Mouse (Mus musculus): ENCODE results near the gene Nomo1.

The Nomo1 gene

GRCm38 (mm10) chr7:46047873-46048562, 14.5 kb downstream of the Nomo1 start:
- no peak for DNase-seq (ENCODE audit: low spot score)

GRCm38 (mm10) chr7:46049981-46050380, 16.5 kb downstream of the Nomo1 start:
- no peak for DNase-seq (ENCODE audit: low spot score)

DNA sequence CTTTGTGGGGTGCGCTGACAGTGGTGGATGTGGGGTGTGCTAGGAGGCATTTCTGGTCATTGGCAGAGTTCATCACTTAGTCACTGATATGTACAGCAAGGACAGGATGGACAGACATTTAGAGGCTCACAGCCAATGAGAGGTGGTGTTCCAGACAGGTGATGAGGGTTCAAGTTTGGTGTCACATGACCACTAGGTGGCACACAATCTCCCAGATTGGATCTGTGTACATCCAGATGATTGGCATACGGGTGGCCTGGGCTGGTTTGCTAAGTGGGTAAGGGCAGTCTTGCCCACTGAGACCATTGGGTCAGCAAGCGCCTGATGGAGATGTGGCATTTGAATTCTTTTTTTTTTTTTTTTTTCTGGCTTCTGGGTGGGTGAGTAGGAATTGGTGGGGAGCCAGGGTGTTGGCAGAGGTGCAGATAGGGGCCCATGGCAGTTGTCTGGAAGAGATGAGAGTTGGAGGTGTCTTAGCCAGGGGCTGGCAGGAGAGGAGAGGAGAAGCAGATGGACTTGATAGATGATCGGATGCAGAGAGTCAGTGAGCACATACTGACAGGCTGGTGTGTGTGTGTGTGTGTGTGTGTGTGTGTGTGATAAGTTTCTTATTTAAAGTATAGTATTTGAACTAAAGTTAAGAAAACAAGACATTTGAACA, 18.8 kb downstream of the Nomo1 start:
- peak; percentile 44 for DNase-seq (ENCODE audit: low spot score)

- no peak for DNase-seq (ENCODE audit: low spot score)
These were observed 20.1 kb downstream of the Nomo1 start for GRCm38 (mm10) chr7:46053566-46053965.

DNA sequence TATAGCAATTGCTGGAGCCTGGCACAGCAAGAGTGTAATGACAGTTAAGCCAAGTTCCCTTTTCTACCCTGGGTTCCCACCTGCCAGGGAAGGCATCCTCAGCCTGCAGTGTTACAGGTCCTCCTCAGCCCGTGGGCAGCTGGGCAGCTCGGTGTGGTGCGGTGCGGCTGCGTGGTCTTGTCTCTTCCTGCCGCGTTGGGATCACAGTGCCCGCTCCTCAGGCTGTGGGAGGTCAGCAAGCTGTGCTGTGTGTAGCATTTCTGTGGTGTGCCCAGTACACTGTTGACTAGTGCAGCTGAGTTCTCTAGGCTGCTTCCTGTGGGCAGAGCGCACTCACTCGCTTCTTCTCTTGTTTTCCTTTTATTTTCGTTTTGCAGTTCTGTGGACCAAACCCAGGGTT, 25.4 kb downstream of the Nomo1 start:
- no peak for DNase-seq (ENCODE audit: low spot score)

- DNase-seq (ENCODE audit: low spot score) = no peak
These were observed 27.2 kb downstream of the Nomo1 start for GRCm38 (mm10) chr7:46060688-46061087.

DNA sequence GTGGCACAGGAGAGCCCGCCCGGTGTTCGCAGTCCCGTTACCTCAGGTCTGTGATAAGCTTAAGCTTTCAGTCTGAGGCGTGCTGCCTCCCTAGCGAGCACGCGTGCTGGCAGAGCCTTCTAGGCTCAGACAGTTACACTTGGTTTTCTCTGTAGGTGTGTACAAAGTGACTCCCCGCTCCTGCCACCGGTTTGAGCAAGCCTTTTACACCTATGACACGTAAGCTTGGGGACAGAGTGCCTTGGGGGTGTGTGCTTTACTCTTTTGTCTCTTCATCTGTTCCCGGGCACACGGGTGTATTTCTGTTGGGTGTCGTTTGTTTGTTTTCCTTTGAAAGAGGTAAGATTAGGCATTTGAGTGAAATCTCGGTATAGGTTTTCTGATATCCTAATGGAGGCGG, 28.1 kb downstream of the Nomo1 start:
- no peak for DNase-seq (ENCODE audit: low spot score)

DNA sequence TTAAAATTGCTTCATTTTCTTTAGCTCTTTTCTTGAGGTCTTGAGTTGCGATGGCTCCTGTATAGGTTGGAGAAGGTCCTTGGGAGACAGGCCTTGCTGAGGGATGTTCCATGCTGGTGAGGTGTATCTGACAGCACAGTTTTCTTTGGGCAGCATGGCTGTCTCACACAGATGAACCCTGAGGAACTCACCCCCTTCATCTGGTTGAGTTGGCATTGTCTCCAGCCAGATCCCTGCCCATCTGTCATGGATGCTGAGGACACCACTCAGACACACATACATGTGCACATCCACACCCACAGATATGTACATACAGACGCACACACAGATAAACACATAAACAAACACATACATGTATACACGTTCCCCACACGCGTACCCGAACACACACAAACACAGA, 29.8 kb downstream of the Nomo1 start:
- DNase-seq (ENCODE audit: low spot score) = no peak

DNA sequence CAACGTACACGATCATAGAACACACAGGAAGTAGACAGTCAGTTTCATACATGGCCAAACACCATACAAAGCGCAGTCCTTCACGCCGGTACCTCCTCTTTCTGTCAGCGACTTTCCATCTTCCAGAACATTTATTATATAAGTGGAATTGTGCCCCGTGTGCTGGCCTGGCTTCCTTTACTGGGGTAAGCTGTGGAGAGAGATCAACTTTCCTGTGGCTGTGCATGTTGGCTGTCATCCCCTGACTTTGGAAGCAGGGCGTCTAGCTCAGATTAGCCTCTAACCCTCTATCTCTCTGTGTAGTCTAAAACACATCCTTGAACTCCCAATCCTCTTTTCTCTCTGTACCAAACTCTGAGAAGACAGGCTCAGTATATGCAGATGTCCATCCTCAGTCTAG, 35.3 kb downstream of the Nomo1 start:
- DNase-seq (ENCODE audit: low spot score) = no peak

DNA sequence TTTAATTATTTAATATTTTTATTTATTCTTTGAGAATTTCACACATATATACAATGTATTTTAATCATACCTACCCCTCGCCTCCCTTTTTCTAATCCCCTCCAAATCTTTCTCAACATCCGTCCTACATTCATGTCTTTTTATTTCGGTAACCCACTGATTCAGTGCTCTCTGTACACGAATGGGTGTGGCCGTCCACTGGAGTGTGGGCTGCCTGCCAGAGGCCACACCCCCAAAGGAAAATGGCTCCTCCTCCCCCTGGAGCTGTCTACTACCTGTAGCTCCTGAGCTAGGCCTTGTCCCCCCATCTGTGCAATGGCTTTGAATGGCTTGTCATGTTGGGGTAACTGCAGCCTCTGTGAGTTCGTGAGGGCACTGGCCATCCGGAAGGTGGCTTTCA, 43.3 kb downstream of the Nomo1 start:
- no peak for DNase-seq (ENCODE audit: low spot score)

DNA sequence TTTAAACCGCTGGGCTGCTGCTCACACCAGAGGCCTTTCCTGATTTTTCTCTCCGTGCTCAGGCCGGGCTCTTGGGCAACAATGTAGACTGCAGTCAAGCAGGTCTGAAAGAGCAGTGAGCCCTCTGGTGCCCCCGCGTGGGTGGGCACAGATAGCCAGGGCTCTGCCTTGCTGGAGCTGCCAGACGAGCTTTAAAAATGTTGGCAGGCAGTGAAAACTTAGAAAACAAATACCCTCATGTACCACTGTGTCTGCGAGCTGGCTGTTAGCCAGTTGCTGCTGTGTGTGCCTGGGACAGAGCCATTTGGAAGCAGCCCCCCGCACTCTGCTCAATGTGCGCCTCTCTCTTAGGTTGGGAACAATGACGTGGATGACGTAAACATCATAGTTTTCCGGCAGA, 44.2 kb downstream of the Nomo1 start:
- DNase-seq (ENCODE audit: low spot score) = no peak

GRCm38 (mm10) chr7:46084024-46084423, 50.5 kb downstream of the Nomo1 start:
- DNase-seq (ENCODE audit: low spot score) = no peak

- no peak for DNase-seq (ENCODE audit: low spot score)
These were observed 51.5 kb downstream of the Nomo1 start for GRCm38 (mm10) chr7:46084839-46085513.

DNA sequence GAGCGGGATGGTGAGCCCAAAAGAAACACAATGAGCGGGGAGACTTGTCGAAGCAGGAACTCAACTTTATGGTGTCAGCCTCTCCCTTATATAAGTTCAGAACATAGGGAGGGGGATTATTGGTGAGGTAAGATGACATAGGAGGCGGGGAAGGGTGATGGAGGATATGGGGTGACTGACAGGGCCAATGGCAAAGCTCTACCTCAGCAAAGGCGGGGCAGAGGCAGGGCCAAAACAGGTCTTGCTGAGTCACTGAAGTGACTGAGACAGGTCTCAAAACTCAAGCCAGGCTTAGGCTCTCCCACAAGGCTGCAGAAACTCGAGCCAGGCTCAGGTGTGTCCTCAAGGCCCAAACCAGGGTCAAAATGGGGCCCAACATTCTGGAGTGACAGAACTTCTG, 52.9 kb downstream of the Nomo1 start:
- DNase-seq (ENCODE audit: low spot score) = no peak

GRCm38 (mm10) chr7:46088241-46088640, 54.7 kb downstream of the Nomo1 start:
- no peak for DNase-seq (ENCODE audit: low spot score)

- DNase-seq (ENCODE audit: low spot score) = no peak
These were observed 59.3 kb downstream of the Nomo1 start for GRCm38 (mm10) chr7:46092803-46093202.

DNA sequence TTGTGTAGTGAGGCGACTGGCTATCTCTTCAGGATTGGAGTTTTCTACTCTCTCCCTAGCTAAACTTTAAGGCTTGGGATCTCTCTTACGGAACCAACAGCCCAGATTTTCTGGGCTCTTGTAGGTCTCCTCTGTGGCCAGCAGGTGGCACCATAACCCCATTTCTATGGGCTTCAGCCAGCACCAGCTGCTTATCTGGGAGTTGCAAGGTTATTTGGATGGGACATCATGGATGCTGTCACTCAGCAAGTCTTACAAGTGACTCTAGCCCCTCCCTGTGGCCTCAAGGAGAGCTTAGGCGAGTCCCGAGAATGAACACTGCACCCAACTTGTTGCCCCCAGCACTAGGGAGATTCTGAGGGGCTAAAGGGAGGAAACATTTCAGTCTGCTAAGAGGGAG, 62.6 kb downstream of the Nomo1 start:
- DNase-seq (ENCODE audit: low spot score) = peak; percentile 85

DNA sequence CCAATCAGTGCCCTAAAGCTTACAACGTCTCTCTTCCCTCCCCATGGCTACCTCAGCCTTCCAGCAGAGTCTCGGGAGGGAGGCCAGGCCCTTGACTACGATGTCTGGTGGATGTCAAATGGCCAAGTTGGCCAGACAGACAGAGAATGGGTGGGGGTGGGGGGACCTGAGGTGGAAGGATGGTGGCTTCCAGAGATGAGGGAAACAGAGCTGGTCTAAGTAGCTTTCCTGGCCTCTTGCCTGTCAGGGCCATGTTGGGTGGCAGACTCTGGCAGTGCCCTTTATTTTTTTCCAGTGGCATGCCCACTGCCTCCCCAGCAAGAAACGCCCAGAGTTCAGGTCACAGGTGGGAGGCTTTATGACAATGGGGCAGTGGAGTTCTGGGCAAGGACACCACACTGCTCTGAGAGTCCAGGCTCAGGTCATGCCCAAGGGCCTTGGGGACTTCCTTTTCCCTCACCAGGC, 63.9 kb downstream of the Nomo1 start:
- DNase-seq (ENCODE audit: low spot score) = no peak

GRCm38 (mm10) chr7:46098221-46098918, 64.9 kb downstream of the Nomo1 start:
- no peak for DNase-seq (ENCODE audit: low spot score)

DNA sequence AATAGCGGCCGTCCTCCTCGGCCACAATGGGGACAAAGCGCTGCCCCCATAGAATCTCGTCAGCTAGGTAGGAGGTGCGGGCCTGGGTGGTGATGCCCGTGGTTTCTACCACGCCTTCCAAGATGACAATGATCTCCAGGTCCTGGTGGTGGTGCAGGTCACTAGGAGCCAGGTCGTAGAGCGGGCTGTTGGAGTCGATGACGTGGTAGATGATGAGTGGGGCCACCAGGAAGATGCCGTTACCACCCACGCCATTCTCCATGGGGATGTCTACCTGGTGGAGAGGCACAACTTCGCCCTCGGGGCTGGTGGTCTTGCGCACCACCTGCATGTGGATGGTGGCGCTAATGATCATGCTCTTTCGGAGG, 65.4 kb downstream of the Nomo1 start:
- no peak for DNase-seq (ENCODE audit: low spot score)

- no peak for DNase-seq (ENCODE audit: low spot score)
These were observed 66.2 kb downstream of the Nomo1 start for GRCm38 (mm10) chr7:46099682-46100081.

DNA sequence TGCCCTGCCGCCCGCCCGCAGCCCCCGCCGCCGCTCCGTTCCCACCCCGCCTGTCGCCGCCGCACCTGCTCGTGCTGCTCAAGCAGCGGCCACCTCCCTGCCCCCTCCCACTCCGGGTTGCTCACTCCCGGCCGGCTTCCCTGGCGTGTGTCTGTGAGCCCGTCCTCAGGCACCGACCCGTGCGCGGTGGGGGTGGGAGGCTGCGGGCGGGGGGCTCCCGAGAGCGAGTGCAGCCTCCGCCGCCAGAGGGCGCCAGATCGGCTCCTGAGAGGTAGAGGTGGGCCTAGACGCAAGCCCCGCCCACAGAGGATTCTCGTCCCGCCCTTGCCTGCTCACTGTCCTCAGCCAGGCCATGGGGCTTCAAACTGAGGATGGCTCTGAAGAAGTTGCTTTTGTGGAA, 67.1 kb downstream of the Nomo1 start, which contains the start of gene Kcnj11:
Kcnj11 (minus strand) TSS at position 202 of the 400 bp plus-strand sequence.
- peak; percentile 97 for DNase-seq (ENCODE audit: low spot score)

Measured in retina, embryonic 14.5 days (tissue).